Mouse (Mus musculus) heart, adult 2 months (tissue): ENCODE measurements around the gene Pofut2.

Experiments
- CTCF ChIP-seq: fragments of 200-600 bp; IDR thresholded peaks from 2 replicates; pipeline ENCODE4 v1.8.1; 2022; ENCODE audit warnings: antibody characterized with exemption, mild to moderate bottlenecking, moderate library complexity
- EP300 ChIP-seq: fragments of 200-500 bp; IDR thresholded peaks from 2 replicates; pipeline ENCODE4 v1.6.1; 2011; ENCODE audit warnings: low read depth, low read length, control low read depth; ENCODE audit not compliant: insufficient read depth
- POLR2A ChIP-seq: fragments of 200-500 bp; IDR thresholded peaks from 2 replicates; pipeline ENCODE4 v1.6.1; 2011; ENCODE audit warnings: mild to moderate bottlenecking, low read depth, low read length, control low read depth; ENCODE audit not compliant: insufficient read depth

DNA sequence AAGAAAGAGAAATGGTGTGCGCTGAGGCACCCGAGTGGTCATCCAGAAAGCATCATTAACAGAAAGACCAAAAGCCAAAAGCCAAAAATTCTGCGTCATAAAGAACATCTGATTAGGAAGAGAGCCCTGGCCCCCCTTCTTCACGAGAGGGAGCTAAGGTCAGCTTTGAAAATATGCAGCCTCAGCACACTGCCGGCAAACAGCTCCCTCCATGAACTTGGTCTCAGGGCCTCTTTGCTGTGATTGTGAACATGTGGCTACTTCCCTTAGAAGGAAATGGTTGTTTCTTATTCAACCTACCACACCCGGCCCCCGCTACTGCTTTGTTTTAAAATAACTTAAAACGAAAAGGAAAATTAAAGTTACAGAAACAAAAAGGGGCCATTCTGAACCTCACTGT lies 44.4 kb upstream of the Pofut2 start:
- TF ChIP-seq CTCF, result no peak
- no peak for TF ChIP-seq POLR2A
- no peak for TF ChIP-seq EP300
